Mouse (Mus musculus) heart, embryonic 14.5 days (tissue): Measurements from ENCODE around the gene Ppp4r1. TPM values are rescaled to one million over a fixed set of nuclear protein-coding genes. Genes with fewer than 3 reads are reported as not detected.

ENCODE experiments used
- ATAC-seq: fragments of 200-750 bp; cut with Nextera tagmentation; 2 replicates; pipeline ENCODE4 v1.8.0; 2017; ENCODE audit warnings: low read depth, moderate TSS enrichment; ENCODE audit not compliant: insufficient number of reproducible peaks, insufficient read depth, low FRiP score
- H3K27ac ChIP-seq, 2 experiments: fragments of 200-500 bp in 1 of 2; fragments of 300-500 bp in 1 of 2; sonication (generic) in 1 of 2; replicated peaks in 1 of 2; 2 replicates each; pipeline ENCODE4 v1.5.1; 2012 to 2014; ENCODE audit warnings: low read depth in 2 of 2, low read length in 2 of 2, control low read depth in 1 of 2, mild to moderate bottlenecking in 1 of 2, mixed read lengths in 1 of 2; ENCODE audit not compliant: control insufficient read depth in 1 of 2, insufficient read depth in 1 of 2
- H3K27me3 ChIP-seq: fragments of 300-500 bp; sonication (generic); 2 replicates; pipeline ENCODE4 v1.6.1; 2014; ENCODE audit warnings: mild to moderate bottlenecking, low read length, control low read depth; ENCODE audit not compliant: control insufficient read depth, insufficient read depth
- H3K36me3 ChIP-seq: fragments of 300-500 bp; sonication (generic); 2 replicates; pipeline ENCODE4 v1.6.1; 2014; ENCODE audit warnings: mild to moderate bottlenecking, control low read depth, low read length, mixed read lengths; ENCODE audit not compliant: control insufficient read depth, insufficient read depth
- H3K4me1 ChIP-seq, 2 experiments: fragments of 200-500 bp in 1 of 2; fragments of 300-500 bp in 1 of 2; sonication (generic) in 1 of 2; 2 replicates each; pipeline ENCODE4 v1.6.1; 2012 to 2014; ENCODE audit warnings: low read length in 2 of 2, control low read depth in 1 of 2, mixed read lengths in 1 of 2; ENCODE audit not compliant: control insufficient read depth in 2 of 2, insufficient read depth in 2 of 2
- H3K4me2 ChIP-seq: fragments of 300-500 bp; sonication (generic); 2 replicates; pipeline ENCODE4 v1.6.1; 2014; ENCODE audit warnings: mild to moderate bottlenecking, low read length
- H3K4me3 ChIP-seq, 2 experiments: fragments of 200-500 bp in 1 of 2; fragments of 300-500 bp in 1 of 2; sonication (generic) in 1 of 2; 2 replicates each; pipeline ENCODE4 v1.5.1; 2012 to 2014; ENCODE audit warnings: low read length in 2 of 2, mild to moderate bottlenecking in 2 of 2, control low read depth in 1 of 2, low read depth in 1 of 2, moderate library complexity in 1 of 2; ENCODE audit not compliant: control insufficient read depth in 1 of 2, insufficient read depth in 1 of 2
- H3K9ac ChIP-seq: fragments of 300-500 bp; sonication (generic); 2 replicates; pipeline ENCODE4 v1.6.1; 2014; ENCODE audit warnings: mild to moderate bottlenecking, low read length
- H3K9me3 ChIP-seq: fragments of 300-500 bp; sonication (generic); 2 replicates; pipeline ENCODE4 v1.6.1; 2016; ENCODE audit warnings: low read length, control low read depth; ENCODE audit not compliant: control insufficient read depth
- WGBS: fragments of 180-500 bp; shearing (Covaris S2); extraction: QIAGEN DNeasy Blood & Tissue Kit; methylation state at CpG from one replicate; pipeline ENCODE4 v1.1.7; 2014; 5-methylcytosine and 5-hydroxymethylcytosine counted together
- polyA plus RNA-seq: library from polyadenylated mRNA; unstranded; fragments of >200 nt; fragmentation: Nextera tagmentation; extraction: Ambion mirVana; gene quantifications from 2 replicates; pipeline ENCODE4 v1.2.1, GENCODE M21; 2014

Ppp4r1 gene
- polyA plus RNA-seq, 1 experiment from 2014 or later = 34.8 TPM

GRCm38 (mm10) chr17:65842669-65843381, 60.5 kb downstream of the Ppp4r1 start:
- Histone ChIP-seq H3K9ac (no peak overlapping the region), H3K4me3 (no peak overlapping the region), H3K27ac (no peak overlapping the region), H3K36me3 (peaks cover 80% of the 10 kb centered on the region), H3K4me1 (peaks cover 0 to 2% of the 10 kb centered on the region in 2 experiments; a peak in 2 of 4 replicates), H3K4me2 (no peak overlapping the region), H3K9me3 (no peaks in the 10 kb centered on the region), H3K27me3 (no peaks in the 10 kb centered on the region)
- 88% methylated on average over 10 of the region's 10 CpGs for WGBS
- ATAC-seq = no peak

GRCm38 (mm10) chr17:65845423-65845822, 63.0 kb downstream of the Ppp4r1 start:
- Histone ChIP-seq H3K4me1 (peaks cover 0 to 11% of the 10 kb centered on the region in 2 experiments; a peak in 2 of 4 replicates), H3K4me2 (no peak overlapping the region), H3K9me3 (no peaks in the 10 kb centered on the region), H3K27ac (no peak overlapping the region), H3K4me3 (no peak overlapping the region), H3K36me3 (peaks cover 76% of the 10 kb centered on the region), H3K27me3 (no peaks in the 10 kb centered on the region), H3K9ac (no peak overlapping the region)
- no peak for ATAC-seq
- WGBS = 87% methylated on average over 6 of the region's 6 CpGs

GRCm38 (mm10) chr17:65847694-65848449, 65.5 kb downstream of the Ppp4r1 start:
- Histone ChIP-seq H3K27ac (no peak overlapping the region), H3K27me3 (no peaks in the 10 kb centered on the region), H3K4me3 (no peak overlapping the region), H3K4me1 (peaks cover 0 to 11% of the 10 kb centered on the region in 2 experiments; a peak in 2 of 4 replicates), H3K9me3 (no peaks in the 10 kb centered on the region), H3K9ac (no peak overlapping the region), H3K4me2 (no peak overlapping the region), H3K36me3 (peaks cover 76% of the 10 kb centered on the region)
- 70% methylated on average over 11 of the region's 11 CpGs for WGBS
- ATAC-seq = no peak

- Histone ChIP-seq H3K9ac (no peak overlapping the region; the same call in 1 of the 2 replicates), H3K4me3 (no peak overlapping the region), H3K9me3 (no peaks in the 10 kb centered on the region), H3K36me3 (peaks cover 74% of the 10 kb centered on the region), H3K4me1 (peaks cover 0 to 11% of the 10 kb centered on the region in 2 experiments; a peak in 2 of 4 replicates), H3K4me2 (no peak overlapping the region), H3K27ac (no peak overlapping the region), H3K27me3 (no peaks in the 10 kb centered on the region)
- no peak for ATAC-seq
- WGBS = 84% methylated on average over 17 of the region's 17 CpGs
Observed at GRCm38 (mm10) chr17:65850487-65850886, 68.1 kb downstream of the Ppp4r1 start.

GRCm38 (mm10) chr17:65851749-65852148, 69.4 kb downstream of the Ppp4r1 start:
- no peak for ATAC-seq
- peaks cover 77% of the 10 kb centered on the region for H3K36me3 ChIP-seq

GRCm38 (mm10) chr17:65853326-65853725, 71.0 kb downstream of the Ppp4r1 start:
- no peaks in the 10 kb centered on the region for H3K9me3 ChIP-seq
- no peak overlapping the region for H3K9ac ChIP-seq
- H3K27ac ChIP-seq = no peak overlapping the region
- no peak overlapping the region for H3K4me2 ChIP-seq
- H3K27me3 ChIP-seq = no peaks in the 10 kb centered on the region
- whole genome bisulfite sequencing = 82% methylated on average over 6 of the region's 6 CpGs
- H3K4me1 ChIP-seq = peaks cover 0 to 6% of the 10 kb centered on the region in 2 experiments; a peak in 2 of 4 replicates
- no peak for ATAC-seq
- no peak overlapping the region for H3K4me3 ChIP-seq
- peaks cover 87% of the 10 kb centered on the region for H3K36me3 ChIP-seq

More at GRCm38 (mm10) chr17:65851749-65852148, 69.4 kb downstream of the Ppp4r1 start:
- Histone ChIP-seq H3K4me1 (peaks cover 0 to 11% of the 10 kb centered on the region in 2 experiments; a peak in 2 of 4 replicates), H3K4me3 (no peak overlapping the region), H3K4me2 (no peak overlapping the region), H3K9ac (no peak overlapping the region), H3K9me3 (no peaks in the 10 kb centered on the region), H3K27me3 (no peaks in the 10 kb centered on the region), H3K27ac (no peak overlapping the region)
- 91% methylated on average over 6 of the region's 6 CpGs for WGBS

GRCm38 (mm10) chr17:65854006-65854405, 71.6 kb downstream of the Ppp4r1 start:
- Histone ChIP-seq H3K4me1 (peaks cover 0 to 6% of the 10 kb centered on the region in 2 experiments; a peak in 2 of 4 replicates), H3K27me3 (no peaks in the 10 kb centered on the region), H3K4me3 (no peak overlapping the region), H3K36me3 (peaks cover 88% of the 10 kb centered on the region), H3K9ac (no peak overlapping the region), H3K27ac (no peak overlapping the region), H3K4me2 (no peak overlapping the region), H3K9me3 (no peaks in the 10 kb centered on the region)
- no peak for ATAC-seq
- 90% methylated on average over 4 of the region's 4 CpGs for WGBS
